Mouse (Mus musculus): ENCODE data around the gene Slc7a6.

DNA sequence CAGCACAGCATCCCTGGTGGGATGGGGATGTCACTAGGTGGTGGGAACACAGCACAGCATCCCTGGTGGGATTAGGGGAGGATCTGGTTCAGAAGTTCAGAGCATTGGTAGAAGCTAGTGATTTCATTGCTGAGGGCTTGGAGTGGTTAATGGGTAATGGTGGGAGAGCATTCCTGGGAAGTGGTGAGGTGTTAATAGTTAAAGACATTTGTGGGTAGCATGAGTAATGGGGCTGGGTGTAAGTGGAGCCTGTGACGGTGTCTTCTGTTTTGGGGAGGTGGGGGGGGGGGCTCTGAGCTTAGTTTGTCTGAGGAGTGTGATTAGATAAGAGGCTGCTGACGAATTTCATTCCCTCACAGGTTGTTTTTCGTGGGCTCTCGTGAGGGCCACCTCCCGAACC lies 25.4 kb downstream of the Slc7a6 start:
- no peak for TF ChIP-seq CTCF (IDR thresholded peaks at IDR 0.05; ENCODE audit: control insufficient read depth, insufficient read depth, insufficient replicate concordance, low read depth, low read length)
- TF ChIP-seq POLR2A (IDR thresholded peaks at IDR 0.05; ENCODE audit: control insufficient read depth, low read depth, low read length): no peak

Measured in testis, adult 2 months (tissue).